8 mouse cellular contexts compared by ENCODE assay signal in genomic region chr14:44988456-44989016, GRCm38 (mm10). TPM values are rescaled to one million over a fixed set of nuclear protein-coding genes. Genes with fewer than 3 reads are reported as not detected.
A peak's percentile ranks its signal among the peaks of the same experiment; 100 is the strongest.
DNase-seq lines count a peak whose midpoint lies in the region; ATAC-seq lines count a peak whose summit lies in the region.

No protein-coding gene starts in this region.

- DNase-seq in kidney, adult 9 months = no peak
- DNase-seq in hindbrain, embryonic 10.5 days (ENCODE audit: low spot score) = peak; percentile 35
- peak; percentile 45 for DNase-seq in neural tube, embryonic 11.5 days (ENCODE audit: low spot score)
- DNase-seq in yolk sac, embryonic 10.5 days (ENCODE audit: low spot score) = peak; percentile 7
- DNase-seq in right cerebral cortex, postnatal 14 days = no peak

- H3K4me2 ChIP-seq in kidney, embryonic 16.5 days (replicated peaks; ENCODE audit: low read depth, low read length) = peak overlapping the region; percentile 86
- H3K4me2 ChIP-seq in embryonic facial prominence, embryonic 12.5 days (replicated peaks) = peak overlapping the region; percentile 87
- peak overlapping the region; percentile 46 for H3K4me2 ChIP-seq in liver, embryonic 16.5 days (ENCODE audit: low read depth, low read length)
- H3K4me2 ChIP-seq in neural tube, embryonic 11.5 days (ENCODE audit: low read depth) = peak overlapping the region; percentile 85

- H3K9ac ChIP-seq in kidney, embryonic 16.5 days (replicated peaks; ENCODE audit: low read length) = peak overlapping the region; percentile 51
- H3K9ac ChIP-seq in embryonic facial prominence, embryonic 12.5 days = peak overlapping the region; percentile 30; the same call in 1 of the 2 replicates
- H3K9ac ChIP-seq in liver, embryonic 16.5 days (ENCODE audit: low read depth, low read length) = peak overlapping the region; percentile 13; the same call in 1 of the 2 replicates
- peak overlapping the region; percentile 44; the same call in 1 of the 2 replicates for H3K9ac ChIP-seq in neural tube, embryonic 11.5 days (ENCODE audit: low read length)

- peaks cover 17% of the 10 kb centered on the region for H3K27me3 ChIP-seq in kidney, embryonic 16.5 days (ENCODE audit: insufficient read depth, low read length)
- peaks cover 25% of the 10 kb centered on the region for H3K27me3 ChIP-seq in embryonic facial prominence, embryonic 12.5 days
- peaks cover 38% of the 10 kb centered on the region for H3K27me3 ChIP-seq in hindbrain, embryonic 10.5 days (ENCODE audit: insufficient read depth, poor library complexity, severe bottlenecking)
- H3K27me3 ChIP-seq in liver, embryonic 16.5 days (ENCODE audit: control insufficient read depth, insufficient read depth, low read depth, low read length) = peaks cover 11% of the 10 kb centered on the region
- H3K27me3 ChIP-seq in neural tube, embryonic 11.5 days (ENCODE audit: control insufficient read depth, insufficient read depth, low read length) = peaks cover 12% of the 10 kb centered on the region

- no peaks in the 10 kb centered on the region for H3K36me3 ChIP-seq in kidney, embryonic 16.5 days (ENCODE audit: insufficient read depth, low read length)
- H3K36me3 ChIP-seq in embryonic facial prominence, embryonic 12.5 days = no peaks in the 10 kb centered on the region
- no peaks in the 10 kb centered on the region for H3K36me3 ChIP-seq in hindbrain, embryonic 10.5 days
- H3K36me3 ChIP-seq in liver, embryonic 16.5 days (ENCODE audit: control insufficient read depth, insufficient read depth) = no peaks in the 10 kb centered on the region
- no peaks in the 10 kb centered on the region for H3K36me3 ChIP-seq in neural tube, embryonic 11.5 days (ENCODE audit: control insufficient read depth, insufficient read depth, low read length)

- peak; percentile 76; the same call in 1 of the 2 replicates for ATAC-seq in kidney, embryonic 16.5 days (ENCODE audit: low FRiP score, low TSS enrichment)
- peak; percentile 49 for ATAC-seq in embryonic facial prominence, embryonic 12.5 days (ENCODE audit: insufficient number of reproducible peaks, insufficient read depth, low FRiP score, low TSS enrichment)
- ATAC-seq in liver, embryonic 16.5 days (ENCODE audit: low read depth) = 0 out of 2 replicates have a peak, but pooled peaks have one; percentile 7
- peak; percentile 31 for ATAC-seq in neural tube, embryonic 11.5 days (ENCODE audit: insufficient read depth, low FRiP score, low TSS enrichment)

- H3K4me3 ChIP-seq in kidney, embryonic 16.5 days (ENCODE audit: low read length) = peak overlapping the region; percentile 52
- peak overlapping the region; percentile 44 for H3K4me3 ChIP-seq in embryonic facial prominence, embryonic 12.5 days
- H3K4me3 ChIP-seq in hindbrain, embryonic 10.5 days = peak overlapping the region; percentile 62
- peak overlapping the region; percentile 54 for H3K4me3 ChIP-seq in liver, embryonic 16.5 days (ENCODE audit: low read depth, low read length)
- peak overlapping the region; percentile 42 for H3K4me3 ChIP-seq in neural tube, embryonic 11.5 days (ENCODE audit: low read depth, low read length)

- 2% methylated on average over 14 of the region's 14 CpGs for WGBS in kidney, embryonic 16.5 days
- 4% methylated on average over 14 of the region's 14 CpGs for WGBS in embryonic facial prominence, embryonic 12.5 days
- 2% methylated on average over 14 of the region's 14 CpGs for WGBS in hindbrain, embryonic 10.5 days
- under 1% methylated on average over 14 of the region's 14 CpGs for WGBS in liver, embryonic 16.5 days (ENCODE audit: insufficient replicate concordance)
- 1% methylated on average over 14 of the region's 14 CpGs for WGBS in neural tube, embryonic 11.5 days

- H3K9me3 ChIP-seq in kidney, embryonic 16.5 days (ENCODE audit: low read length) = no peaks in the 10 kb centered on the region
- no peaks in the 10 kb centered on the region for H3K9me3 ChIP-seq in embryonic facial prominence, embryonic 12.5 days
- no peaks in the 10 kb centered on the region for H3K9me3 ChIP-seq in hindbrain, embryonic 10.5 days
- H3K9me3 ChIP-seq in liver, embryonic 16.5 days (replicated peaks; ENCODE audit: control insufficient read depth, low read length) = no peaks in the 10 kb centered on the region
- no peaks in the 10 kb centered on the region for H3K9me3 ChIP-seq in neural tube, embryonic 11.5 days (ENCODE audit: control insufficient read depth, low read length)

- no peak overlapping the region for H3K27ac ChIP-seq in kidney, embryonic 16.5 days (ENCODE audit: low read length)
- no peak overlapping the region for H3K27ac ChIP-seq in embryonic facial prominence, embryonic 12.5 days
- 0 out of 2 replicates have a peak overlapping the region, but pooled peaks have one; percentile 16 for H3K27ac ChIP-seq in hindbrain, embryonic 10.5 days
- H3K27ac ChIP-seq in liver, embryonic 16.5 days (ENCODE audit: low read length) = peak overlapping the region; percentile 51
- H3K27ac ChIP-seq in neural tube, embryonic 11.5 days (ENCODE audit: low read depth, low read length) = no peak overlapping the region

- H3K4me1 ChIP-seq in kidney, embryonic 16.5 days (ENCODE audit: insufficient read depth, low read length) = peaks cover 12% of the 10 kb centered on the region; the same call in 1 of the 2 replicates
- H3K4me1 ChIP-seq in embryonic facial prominence, embryonic 12.5 days = peaks cover 4% of the 10 kb centered on the region; the same call in 1 of the 2 replicates
- peaks cover 19% of the 10 kb centered on the region for H3K4me1 ChIP-seq in hindbrain, embryonic 10.5 days (replicated peaks)
- no peaks in the 10 kb centered on the region for H3K4me1 ChIP-seq in liver, embryonic 16.5 days (ENCODE audit: control insufficient read depth, low read depth, low read length)
- H3K4me1 ChIP-seq in neural tube, embryonic 11.5 days (ENCODE audit: control insufficient read depth, insufficient read depth, low read length) = no peaks in the 10 kb centered on the region

RNA-seq across cellular contexts. Expression of gene Ptger2, which starts 0.5 kb away (rescaled TPM):
- polyA plus RNA-seq in kidney, embryonic 16.5 days (2015; fragmentation: Nextera tagmentation; extraction: Ambion mirVana) = 0.48 and 0.91 TPM in 2 replicates
- 0.77 and 0.78 TPM in 2 replicates for polyA plus RNA-seq in embryonic facial prominence, embryonic 12.5 days (2016; fragmentation: Nextera tagmentation; extraction: Ambion mirVana)
- 0.04 and 0.14 TPM in 2 replicates for polyA plus RNA-seq in hindbrain, embryonic 10.5 days (2016; fragmentation: Nextera tagmentation; extraction: Ambion mirVana)
- polyA plus RNA-seq in liver, embryonic 16.5 days (2015; fragmentation: Nextera tagmentation; extraction: Ambion mirVana) = 0.58 and 0.64 TPM in 2 replicates
- 0.11 TPM in 1 of 2 replicates, not detected in the other for polyA plus RNA-seq in neural tube, embryonic 11.5 days (2014; fragmentation: Nextera tagmentation; extraction: Ambion mirVana)

Comparison
In these comparisons a context has a peak if more than half of its experiments do, and no peak if none do; other contexts are left out.
1. ATAC-seq: peak in every context shown above with its lines; median percentile 76 in kidney, embryonic 16.5 days; 49 in embryonic facial prominence, embryonic 12.5 days; 31 in neural tube, embryonic 11.5 days; 7 in liver, embryonic 16.5 days.
2. H3K27ac ChIP-seq: peak in hindbrain, embryonic 10.5 days (single experiment) and liver, embryonic 16.5 days (single experiment); none in kidney, embryonic 16.5 days (single experiment), embryonic facial prominence, embryonic 12.5 days (single experiment) and neural tube, embryonic 11.5 days (single experiment).
3. DNase-seq: peak in hindbrain, embryonic 10.5 days (single experiment), neural tube, embryonic 11.5 days (single experiment) and yolk sac, embryonic 10.5 days (single experiment); none in kidney, adult 9 months (single experiment) and right cerebral cortex, postnatal 14 days (single experiment).
4. Peak in every context shown above with its lines, with median percentiles within 50 percentile points of each other: H3K4me2 ChIP-seq, H3K4me3 ChIP-seq and H3K9ac ChIP-seq.